Mouse (Mus musculus): ENCODE measurements around the gene Slc35e1. TPM values are rescaled to one million over a fixed set of nuclear protein-coding genes. Genes with fewer than 3 reads are reported as not detected.

Gene Slc35e1
- polyA plus RNA-seq, 1 experiment, result 121 TPM

- H3K36me3 ChIP-seq (ENCODE audit: control insufficient read depth, insufficient read depth, low read length), result peaks cover 12% of the 10 kb centered on the region
- no peak overlapping the region for H3K4me3 ChIP-seq (ENCODE audit: control insufficient read depth, insufficient read depth, low read length)
- H3K4me1 ChIP-seq (replicated peaks; ENCODE audit: control insufficient read depth, insufficient read depth, low read length), result peaks cover 8% of the 10 kb centered on the region
- H3K27ac ChIP-seq (ENCODE audit: control insufficient read depth, insufficient read depth, low read length), result no peak overlapping the region
- no peaks in the 10 kb centered on the region for H3K27me3 ChIP-seq (ENCODE audit: control insufficient read depth, insufficient read depth, low read length)
- TF ChIP-seq POLR2A (IDR thresholded peaks at IDR 0.05; ENCODE audit: control insufficient read depth, extremely low read depth, insufficient read depth, low read length, poor library complexity) (no peak), CTCF (IDR thresholded peaks at IDR 0.05; ENCODE audit: borderline replicate concordance, control insufficient read depth, extremely low read depth, insufficient read depth, low read length, poor library complexity) (no peak)
- no peak for DNase-seq
- WGBS, result 95% methylated on average over 2 of the region's 2 CpGs
Measured at GRCm38 (mm10) chr8:72499521-72500284, 7.3 kb upstream of the Slc35e1 start.

GRCm38 (mm10) chr8:72498527-72498926 is 6.1 kb upstream of the Slc35e1 start:
- Histone ChIP-seq H3K4me1 (replicated peaks; ENCODE audit: control insufficient read depth, insufficient read depth, low read length) (peaks cover under 1% of the 10 kb centered on the region; the same call in 1 of the 2 replicates), H3K4me3 (ENCODE audit: control insufficient read depth, insufficient read depth, low read length) (no peak overlapping the region), H3K36me3 (ENCODE audit: control insufficient read depth, insufficient read depth, low read length) (peaks cover 12% of the 10 kb centered on the region), H3K27me3 (ENCODE audit: control insufficient read depth, insufficient read depth, low read length) (no peaks in the 10 kb centered on the region), H3K27ac (ENCODE audit: control insufficient read depth, insufficient read depth, low read length) (no peak overlapping the region)
- WGBS, result 89% methylated on average over 4 of the region's 4 CpGs
- no peak for DNase-seq
- TF ChIP-seq CTCF (IDR thresholded peaks at IDR 0.05; ENCODE audit: borderline replicate concordance, control insufficient read depth, extremely low read depth, insufficient read depth, low read length, poor library complexity), result no peak
- no peak for TF ChIP-seq POLR2A (IDR thresholded peaks at IDR 0.05; ENCODE audit: control insufficient read depth, extremely low read depth, insufficient read depth, low read length, poor library complexity)

- no peak for TF ChIP-seq CTCF (IDR thresholded peaks at IDR 0.05; ENCODE audit: borderline replicate concordance, control insufficient read depth, extremely low read depth, insufficient read depth, low read length, poor library complexity)
- no peak for TF ChIP-seq POLR2A (IDR thresholded peaks at IDR 0.05; ENCODE audit: control insufficient read depth, extremely low read depth, insufficient read depth, low read length, poor library complexity)
- DNase-seq, result no peak
- Histone ChIP-seq H3K4me3 (ENCODE audit: control insufficient read depth, insufficient read depth, low read length) (no peak overlapping the region), H3K27me3 (ENCODE audit: control insufficient read depth, insufficient read depth, low read length) (no peaks in the 10 kb centered on the region), H3K27ac (ENCODE audit: control insufficient read depth, insufficient read depth, low read length) (no peak overlapping the region), H3K4me1 (replicated peaks; ENCODE audit: control insufficient read depth, insufficient read depth, low read length) (peaks cover 3% of the 10 kb centered on the region), H3K36me3 (ENCODE audit: control insufficient read depth, insufficient read depth, low read length) (peaks cover 12% of the 10 kb centered on the region)
- 97% methylated on average over 1 of the region's 1 CpGs for WGBS
Measured at GRCm38 (mm10) chr8:72497911-72498310, 5.5 kb upstream of the Slc35e1 start.

- Histone ChIP-seq H3K36me3 (ENCODE audit: control insufficient read depth, insufficient read depth, low read length) (peaks cover 12% of the 10 kb centered on the region), H3K4me1 (replicated peaks; ENCODE audit: control insufficient read depth, insufficient read depth, low read length) (peaks cover 9% of the 10 kb centered on the region), H3K27me3 (ENCODE audit: control insufficient read depth, insufficient read depth, low read length) (no peaks in the 10 kb centered on the region), H3K27ac (ENCODE audit: control insufficient read depth, insufficient read depth, low read length) (no peak overlapping the region), H3K4me3 (ENCODE audit: control insufficient read depth, insufficient read depth, low read length) (no peak overlapping the region)
- 96% methylated on average over 19 of the region's 19 CpGs for WGBS
- DNase-seq, result no peak
- TF ChIP-seq POLR2A (IDR thresholded peaks at IDR 0.05; ENCODE audit: control insufficient read depth, extremely low read depth, insufficient read depth, low read length, poor library complexity) (no peak), CTCF (IDR thresholded peaks at IDR 0.05; ENCODE audit: borderline replicate concordance, control insufficient read depth, extremely low read depth, insufficient read depth, low read length, poor library complexity) (no peak)
Measured at GRCm38 (mm10) chr8:72496217-72496616, 3.8 kb upstream of the Slc35e1 start.

- DNase-seq, result no peak
- H3K4me3 ChIP-seq (ENCODE audit: control insufficient read depth, insufficient read depth, low read length), result no peak overlapping the region
- peaks cover 9% of the 10 kb centered on the region for H3K4me1 ChIP-seq (replicated peaks; ENCODE audit: control insufficient read depth, insufficient read depth, low read length)
- H3K27ac ChIP-seq (ENCODE audit: control insufficient read depth, insufficient read depth, low read length), result no peak overlapping the region
- WGBS, result 96% methylated on average over 23 of the region's 23 CpGs
- no peak for TF ChIP-seq CTCF (IDR thresholded peaks at IDR 0.05; ENCODE audit: borderline replicate concordance, control insufficient read depth, extremely low read depth, insufficient read depth, low read length, poor library complexity)
- no peak for TF ChIP-seq POLR2A (IDR thresholded peaks at IDR 0.05; ENCODE audit: control insufficient read depth, extremely low read depth, insufficient read depth, low read length, poor library complexity)
- no peaks in the 10 kb centered on the region for H3K27me3 ChIP-seq (ENCODE audit: control insufficient read depth, insufficient read depth, low read length)
- H3K36me3 ChIP-seq (ENCODE audit: control insufficient read depth, insufficient read depth, low read length), result peaks cover 12% of the 10 kb centered on the region
Measured at GRCm38 (mm10) chr8:72495411-72496111, 3.1 kb upstream of the Slc35e1 start.

- peaks cover 12% of the 10 kb centered on the region for H3K36me3 ChIP-seq (ENCODE audit: control insufficient read depth, insufficient read depth, low read length)
- H3K4me3 ChIP-seq (ENCODE audit: control insufficient read depth, insufficient read depth, low read length), result peak overlapping the region; percentile 54; the same call in 1 of the 2 replicates
- no peak for DNase-seq
- TF ChIP-seq POLR2A (IDR thresholded peaks at IDR 0.05; ENCODE audit: control insufficient read depth, extremely low read depth, insufficient read depth, low read length, poor library complexity) (no peak), CTCF (IDR thresholded peaks at IDR 0.05; ENCODE audit: borderline replicate concordance, control insufficient read depth, extremely low read depth, insufficient read depth, low read length, poor library complexity) (no peak)
- peaks cover 9% of the 10 kb centered on the region for H3K4me1 ChIP-seq (replicated peaks; ENCODE audit: control insufficient read depth, insufficient read depth, low read length)
- 15% methylated on average over 8 of the region's 8 CpGs for WGBS
- H3K27ac ChIP-seq (ENCODE audit: control insufficient read depth, insufficient read depth, low read length), result no peak overlapping the region
- H3K27me3 ChIP-seq (ENCODE audit: control insufficient read depth, insufficient read depth, low read length), result no peaks in the 10 kb centered on the region
Measured at GRCm38 (mm10) chr8:72493381-72493780, 967 bp upstream of the Slc35e1 start.

Data from thymus, adult 2 months (tissue).